Mouse (Mus musculus): Measurements from ENCODE around the gene Stk11. TPM values are rescaled to one million over a fixed set of nuclear protein-coding genes. Genes with fewer than 3 reads are reported as not detected.

Gene Stk11
- total RNA-seq (2012; rRNA removed), result 124 and 141 TPM in 2 replicates

GRCm38 (mm10) chr10:80115290-80115943 lies at the start of gene Stk11:
TSS of gene Stk11 (plus strand) at chr10:80115803.
- H3K4me1 ChIP-seq (ENCODE audit: control insufficient read depth in 2 of 2, insufficient read depth in 2 of 2, low read length in 2 of 2, poor library complexity in 1 of 2), result peaks cover 2 to 10% of the 10 kb centered on the region in 2 experiments; a peak in 1 of 4 replicates
- peak within 1 kb of the TSS; percentile 61 for H3K27ac ChIP-seq (ENCODE audit: insufficient read depth, low read depth, low read length, poor library complexity, severe bottlenecking)
- in situ Hi-C loops (cut with MboI; ENCODE audit: low sequenced_read_pairs in 2 of 2, unreplicated experiment in 2 of 2), result loop anchor here in 1 of 2 experiments (25.0 kb wide), 1 partner anchor 128 kb away; the partner anchor contains the start of genes Abca7, Cnn2 and Tmem259
- peaks cover 25% of the 10 kb centered on the region for H3K36me3 ChIP-seq (ENCODE audit: control insufficient read depth, insufficient read depth, low read length, poor library complexity, severe bottlenecking)
- DNase-seq (ENCODE audit: low read depth, low spot score), result peak; percentile 100
- H3K4me3 ChIP-seq (ENCODE audit: insufficient read depth in 1 of 2, low read depth in 1 of 2, low read length in 2 of 2, poor library complexity in 1 of 2, severe bottlenecking in 1 of 2), result peak within 1 kb of the TSS; percentile 93 to 97
- H3K9me3 ChIP-seq (ENCODE audit: control insufficient read depth, insufficient read depth, low read depth, low read length), result no peaks in the 10 kb centered on the region
- TF ChIP-seq HCFC1 (IDR thresholded peaks at IDR 0.05; ENCODE audit: borderline replicate concordance, insufficient read depth, low read length), result 0 out of 2 replicates have a peak, but pooled peaks have one; percentile 11
- TF ChIP-seq ZNF384 (IDR thresholded peaks at IDR 0.05; ENCODE audit: low read depth, low read length), result no peak
- peak; percentile 85 for TF ChIP-seq CHD2 (IDR thresholded peaks at IDR 0.05; ENCODE audit: low read depth, low read length)
- TF ChIP-seq ZC3H11A (IDR thresholded peaks at IDR 0.05; ENCODE audit: borderline replicate concordance, low read depth, low read length), result no peak
- no peak for TF ChIP-seq MAFK (IDR thresholded peaks at IDR 0.05; ENCODE audit: insufficient read depth, low read depth, low read length)
- H3K9ac ChIP-seq (ENCODE audit: insufficient read depth, low read depth, low read length, poor library complexity, severe bottlenecking), result peak within 1 kb of the TSS; percentile 95

- Histone ChIP-seq H3K9me3 (ENCODE audit: control insufficient read depth, insufficient read depth, low read depth, low read length) (no peaks in the 10 kb centered on the region), H3K9ac (ENCODE audit: insufficient read depth, low read depth, low read length, poor library complexity, severe bottlenecking) (no peak overlapping the region), H3K36me3 (ENCODE audit: control insufficient read depth, insufficient read depth, low read length, poor library complexity, severe bottlenecking) (peaks cover 28% of the 10 kb centered on the region; the same call in 1 of the 2 replicates), H3K4me3 (ENCODE audit: insufficient read depth in 1 of 2, low read depth in 1 of 2, low read length in 2 of 2, poor library complexity in 1 of 2, severe bottlenecking in 1 of 2) (no peak overlapping the region), H3K27ac (ENCODE audit: insufficient read depth, low read depth, low read length, poor library complexity, severe bottlenecking) (no peak overlapping the region), H3K4me1 (ENCODE audit: control insufficient read depth in 2 of 2, insufficient read depth in 2 of 2, low read length in 2 of 2, poor library complexity in 1 of 2) (peaks cover 2 to 11% of the 10 kb centered on the region in 2 experiments; a peak in 2 of 4 replicates)
- no peak for TF ChIP-seq ZNF384 (IDR thresholded peaks at IDR 0.05; ENCODE audit: low read depth, low read length)
- TF ChIP-seq HCFC1 (IDR thresholded peaks at IDR 0.05; ENCODE audit: borderline replicate concordance, insufficient read depth, low read length), result no peak
- TF ChIP-seq CHD2 (IDR thresholded peaks at IDR 0.05; ENCODE audit: low read depth, low read length), result no peak
- no peak for TF ChIP-seq MAFK (IDR thresholded peaks at IDR 0.05; ENCODE audit: insufficient read depth, low read depth, low read length)
- no peak for TF ChIP-seq ZC3H11A (IDR thresholded peaks at IDR 0.05; ENCODE audit: borderline replicate concordance, low read depth, low read length)
- in situ Hi-C loops (cut with MboI; ENCODE audit: low sequenced_read_pairs in 2 of 2, unreplicated experiment in 2 of 2), result no loop called here
- no peak for DNase-seq (ENCODE audit: low read depth, low spot score)
Measured at GRCm38 (mm10) chr10:80069251-80069650, 46.4 kb upstream of the Stk11 start.

- H3K9me3 ChIP-seq (ENCODE audit: control insufficient read depth, insufficient read depth, low read depth, low read length), result no peaks in the 10 kb centered on the region
- H3K4me3 ChIP-seq (ENCODE audit: insufficient read depth in 1 of 2, low read depth in 1 of 2, low read length in 2 of 2, poor library complexity in 1 of 2, severe bottlenecking in 1 of 2), result no peak overlapping the region
- in situ Hi-C loops (cut with MboI; ENCODE audit: low sequenced_read_pairs in 2 of 2, unreplicated experiment in 2 of 2), result no loop called here
- TF ChIP-seq ZNF384 (IDR thresholded peaks at IDR 0.05; ENCODE audit: low read depth, low read length) (no peak), ZC3H11A (IDR thresholded peaks at IDR 0.05; ENCODE audit: borderline replicate concordance, low read depth, low read length) (no peak), HCFC1 (IDR thresholded peaks at IDR 0.05; ENCODE audit: borderline replicate concordance, insufficient read depth, low read length) (no peak), MAFK (IDR thresholded peaks at IDR 0.05; ENCODE audit: insufficient read depth, low read depth, low read length) (no peak), CHD2 (IDR thresholded peaks at IDR 0.05; ENCODE audit: low read depth, low read length) (no peak)
- no peak for DNase-seq (ENCODE audit: low read depth, low spot score)
- H3K27ac ChIP-seq (ENCODE audit: insufficient read depth, low read depth, low read length, poor library complexity, severe bottlenecking), result no peak overlapping the region
- peaks cover 26% of the 10 kb centered on the region; the same call in 1 of the 2 replicates for H3K36me3 ChIP-seq (ENCODE audit: control insufficient read depth, insufficient read depth, low read length, poor library complexity, severe bottlenecking)
- no peak overlapping the region for H3K9ac ChIP-seq (ENCODE audit: insufficient read depth, low read depth, low read length, poor library complexity, severe bottlenecking)
- peaks cover 6 to 14% of the 10 kb centered on the region in 2 experiments; a peak in 2 of 4 replicates for H3K4me1 ChIP-seq (ENCODE audit: control insufficient read depth in 2 of 2, insufficient read depth in 2 of 2, low read length in 2 of 2, poor library complexity in 1 of 2)
Measured at GRCm38 (mm10) chr10:80069948-80070450, 45.6 kb upstream of the Stk11 start.

GRCm38 (mm10) chr10:80070837-80071515 lies 44.6 kb upstream of the Stk11 start:
- H3K9ac ChIP-seq (ENCODE audit: insufficient read depth, low read depth, low read length, poor library complexity, severe bottlenecking), result no peak overlapping the region
- H3K27ac ChIP-seq (ENCODE audit: insufficient read depth, low read depth, low read length, poor library complexity, severe bottlenecking), result no peak overlapping the region
- H3K4me1 ChIP-seq (ENCODE audit: control insufficient read depth in 2 of 2, insufficient read depth in 2 of 2, low read length in 2 of 2, poor library complexity in 1 of 2), result peaks cover 6 to 22% of the 10 kb centered on the region in 2 experiments; a peak in 3 of 4 replicates
- H3K4me3 ChIP-seq (ENCODE audit: insufficient read depth in 1 of 2, low read depth in 1 of 2, low read length in 2 of 2, poor library complexity in 1 of 2, severe bottlenecking in 1 of 2), result no peak overlapping the region
- TF ChIP-seq HCFC1 (IDR thresholded peaks at IDR 0.05; ENCODE audit: borderline replicate concordance, insufficient read depth, low read length) (no peak), ZC3H11A (IDR thresholded peaks at IDR 0.05; ENCODE audit: borderline replicate concordance, low read depth, low read length) (no peak), MAFK (IDR thresholded peaks at IDR 0.05; ENCODE audit: insufficient read depth, low read depth, low read length) (0 out of 2 replicates have a peak, but pooled peaks have one; percentile 40), ZNF384 (IDR thresholded peaks at IDR 0.05; ENCODE audit: low read depth, low read length) (0 out of 2 replicates have a peak, but pooled peaks have one; percentile 19), CHD2 (IDR thresholded peaks at IDR 0.05; ENCODE audit: low read depth, low read length) (no peak)
- DNase-seq (ENCODE audit: low read depth, low spot score), result no peak
- H3K9me3 ChIP-seq (ENCODE audit: control insufficient read depth, insufficient read depth, low read depth, low read length), result no peaks in the 10 kb centered on the region
- in situ Hi-C loops (cut with MboI; ENCODE audit: low sequenced_read_pairs in 2 of 2, unreplicated experiment in 2 of 2), result no loop called here
- peaks cover 22% of the 10 kb centered on the region; the same call in 1 of the 2 replicates for H3K36me3 ChIP-seq (ENCODE audit: control insufficient read depth, insufficient read depth, low read length, poor library complexity, severe bottlenecking)
